Mouse (Mus musculus): Measurements from ENCODE around the gene Phf12.
"Not testable (repeated sequence)": the region's sequence is repeated elsewhere in the genome, so short reads cannot be mapped to it uniquely, and the experiment has no call there.

The Phf12 gene

GRCm38 (mm10) chr11:78031947-78032808, 49.6 kb downstream of the Phf12 start, which contains the start of gene Dhrs13:
Gene Dhrs13 (plus strand): TSS chr11:78032280.
- peak; percentile 84 for DNase-seq (ENCODE audit: low spot score)

DNA sequence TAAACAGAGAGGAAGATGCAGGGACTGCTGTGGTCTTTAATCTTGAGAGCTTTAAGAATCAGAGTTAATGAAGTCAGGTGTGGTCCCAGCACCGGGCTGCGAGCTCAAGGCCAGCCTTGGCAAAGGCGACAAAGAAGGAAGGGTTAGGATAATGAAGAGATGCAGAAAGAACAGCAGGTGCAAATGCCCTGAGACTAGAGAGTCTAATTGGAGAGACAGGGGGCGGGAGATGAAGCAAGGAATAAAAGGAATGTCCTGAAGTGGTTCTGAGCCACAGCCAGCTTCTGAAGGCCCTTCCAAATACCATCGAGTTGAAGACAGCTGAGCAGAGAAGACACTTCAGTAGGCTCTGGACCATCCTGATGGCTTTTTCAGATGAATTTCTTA, 50.2 kb downstream of the Phf12 start:
- DNase-seq (ENCODE audit: low spot score): no peak

- DNase-seq (ENCODE audit: low spot score): no peak
Observed at GRCm38 (mm10) chr11:78033931-78034617, 51.5 kb downstream of the Phf12 start.

GRCm38 (mm10) chr11:78036791-78037190, 54.2 kb downstream of the Phf12 start:
- no peak for DNase-seq (ENCODE audit: low spot score)

DNA sequence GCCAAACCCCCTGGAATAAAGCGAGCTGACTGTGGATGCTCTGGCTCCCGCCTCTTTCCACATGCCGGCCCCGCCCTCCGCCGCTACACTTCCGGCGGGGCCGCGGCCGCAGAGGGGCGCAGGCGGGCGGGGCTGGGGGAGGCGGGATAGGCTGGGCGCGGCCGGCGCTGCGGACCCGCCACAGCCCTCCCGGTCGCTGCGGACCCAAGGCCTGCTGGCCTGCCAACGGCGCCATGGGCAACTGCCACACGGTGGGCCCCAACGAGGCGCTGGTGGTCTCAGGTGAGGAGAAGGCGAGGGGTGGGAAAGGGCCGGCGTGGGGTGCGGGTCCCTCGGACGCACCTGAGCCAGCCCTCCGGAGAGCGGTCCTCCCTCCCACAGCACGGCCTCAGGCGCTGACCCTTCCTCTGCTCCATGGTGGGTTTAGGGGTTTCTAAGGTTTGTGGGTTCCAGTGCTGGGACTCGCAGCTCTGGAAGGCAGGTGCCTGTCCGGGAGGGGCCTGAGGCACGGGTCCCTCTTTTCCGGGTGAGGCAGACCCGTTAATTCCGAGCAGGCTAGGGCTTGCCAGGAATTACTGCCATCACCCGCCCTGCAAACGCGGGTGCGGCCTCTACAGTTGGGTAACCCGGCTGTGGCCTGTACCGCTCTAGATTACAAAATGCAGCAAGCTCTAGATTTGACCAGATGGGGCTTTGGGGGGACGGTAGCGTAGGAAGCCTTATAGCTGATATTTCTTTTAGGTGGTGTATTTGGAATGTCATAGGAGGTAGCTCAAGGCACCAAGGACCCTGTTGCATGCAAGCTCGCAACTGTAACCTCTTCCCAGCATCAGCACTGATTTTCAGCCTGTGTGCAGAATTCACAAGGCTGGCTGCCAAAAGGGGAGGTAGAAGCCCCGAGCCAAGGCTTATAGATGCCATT, 55.5 kb downstream of the Phf12 start, which contains the start of gene Flot2:
Gene Flot2 (plus strand): TSS at position 101 of the 922 bp plus-strand sequence.
- DNase-seq (ENCODE audit: low spot score): no peak

GRCm38 (mm10) chr11:78040878-78041277, 58.3 kb downstream of the Phf12 start:
- DNase-seq (ENCODE audit: low spot score): no peak

DNA sequence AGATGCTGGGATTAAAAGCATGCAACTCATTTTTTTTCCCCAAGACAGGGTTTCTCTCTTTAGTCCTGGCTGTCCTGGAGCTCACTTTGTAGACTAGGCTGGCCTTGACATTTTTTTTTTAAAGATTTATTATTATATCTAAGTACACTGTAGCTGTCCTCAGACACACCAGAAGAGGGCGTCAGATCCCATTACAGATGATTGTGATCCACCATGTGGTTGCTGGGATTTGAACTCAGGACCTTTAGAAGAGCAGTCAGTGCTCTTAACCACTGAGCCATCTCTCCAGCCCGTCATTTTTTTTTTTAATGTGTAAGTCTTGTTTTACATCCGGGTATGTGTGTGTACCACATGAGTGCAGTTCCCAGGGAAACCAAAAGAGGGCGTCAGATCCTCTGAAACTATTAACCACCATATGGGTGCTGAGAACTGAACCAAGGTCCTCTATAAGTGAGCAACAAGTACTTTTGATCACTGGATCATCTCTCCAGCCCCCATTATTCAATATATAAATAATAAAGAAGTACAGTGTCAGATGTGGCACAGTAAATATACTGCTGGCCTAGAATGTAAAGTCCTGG, 59.8 kb downstream of the Phf12 start:
- DNase-seq (ENCODE audit: low spot score): not testable (repeated sequence)

DNA sequence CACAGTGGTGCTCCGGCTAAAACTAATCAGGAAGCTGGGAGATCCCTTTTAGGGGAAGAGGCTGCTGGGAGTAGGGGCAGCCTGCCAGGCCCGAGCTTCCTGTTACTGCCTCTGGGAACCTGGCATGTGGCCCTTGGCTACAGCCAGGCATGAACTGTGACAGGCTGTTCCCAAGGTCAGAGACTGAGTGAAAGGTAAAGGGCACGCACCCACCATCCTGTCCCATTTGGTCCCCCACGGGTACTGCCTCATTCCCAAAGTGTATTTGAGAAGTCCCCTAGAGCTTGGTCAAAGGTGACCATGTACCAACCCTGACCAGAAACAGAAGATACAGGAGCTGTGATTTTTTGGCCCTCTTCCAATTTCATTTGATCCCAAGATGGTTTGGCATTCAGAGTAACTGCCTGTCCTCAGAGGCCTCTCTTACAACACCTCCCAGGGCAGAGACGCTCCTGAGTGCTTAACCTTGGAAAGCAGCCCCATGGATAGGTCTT, 62.3 kb downstream of the Phf12 start:
- peak; percentile 52 for DNase-seq (ENCODE audit: low spot score)

DNA sequence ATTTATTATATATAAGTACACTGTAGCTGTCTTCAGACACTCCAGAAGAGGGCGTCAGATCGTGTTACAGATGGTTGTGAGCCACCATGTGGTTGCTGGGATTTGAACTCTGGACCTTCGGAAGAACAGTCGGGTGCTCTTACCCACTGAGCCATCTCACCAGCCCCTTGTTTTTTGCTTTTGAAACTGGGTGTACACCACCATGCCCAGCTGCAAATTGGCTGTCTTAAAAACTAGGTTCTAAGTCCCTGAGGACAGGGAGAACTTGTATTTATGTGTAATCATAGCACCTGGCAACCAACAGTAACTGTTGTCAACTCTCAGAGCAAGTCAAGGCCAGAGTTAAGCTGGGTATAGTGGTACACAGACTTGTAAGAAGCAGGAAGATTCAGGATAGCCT, 66.1 kb downstream of the Phf12 start:
- not testable (repeated sequence) for DNase-seq (ENCODE audit: low spot score)

GRCm38 (mm10) chr11:78053078-78053477, 70.5 kb downstream of the Phf12 start:
- no peak for DNase-seq (ENCODE audit: low spot score)

GRCm38 (mm10) chr11:78056946-78057345, 74.4 kb downstream of the Phf12 start:
- no peak for DNase-seq (ENCODE audit: low spot score)

GRCm38 (mm10) chr11:78059833-78060757, 77.5 kb downstream of the Phf12 start:
- peak; percentile 66 for DNase-seq (ENCODE audit: low spot score)

DNA sequence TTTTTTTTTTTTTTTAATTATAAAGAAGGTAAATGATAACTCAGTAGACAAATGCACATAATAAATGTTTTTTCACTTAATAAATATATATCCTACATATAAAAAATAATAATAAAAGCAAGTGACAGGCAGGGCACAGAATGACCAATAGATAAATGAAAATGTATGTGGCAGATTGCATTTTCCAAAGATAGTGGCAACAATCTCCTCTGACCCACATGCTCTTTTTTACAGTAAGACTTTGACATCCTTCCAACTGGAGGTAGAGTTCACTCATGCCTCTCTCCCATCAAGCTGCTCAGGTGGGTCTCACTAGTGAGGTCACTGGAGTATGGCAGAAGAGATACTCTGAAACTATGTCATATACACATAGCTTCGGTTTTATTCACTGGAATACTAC, 80.0 kb downstream of the Phf12 start:
- DNase-seq (ENCODE audit: low spot score): no peak

- no peak for DNase-seq (ENCODE audit: low spot score)
Observed at GRCm38 (mm10) chr11:78065906-78066305, 83.4 kb downstream of the Phf12 start.

- no peak for DNase-seq (ENCODE audit: low spot score)
Observed at GRCm38 (mm10) chr11:78066641-78067040, 84.1 kb downstream of the Phf12 start.

- no peak for DNase-seq (ENCODE audit: low spot score)
Observed at GRCm38 (mm10) chr11:78067566-78067965, 85.0 kb downstream of the Phf12 start.

DNA sequence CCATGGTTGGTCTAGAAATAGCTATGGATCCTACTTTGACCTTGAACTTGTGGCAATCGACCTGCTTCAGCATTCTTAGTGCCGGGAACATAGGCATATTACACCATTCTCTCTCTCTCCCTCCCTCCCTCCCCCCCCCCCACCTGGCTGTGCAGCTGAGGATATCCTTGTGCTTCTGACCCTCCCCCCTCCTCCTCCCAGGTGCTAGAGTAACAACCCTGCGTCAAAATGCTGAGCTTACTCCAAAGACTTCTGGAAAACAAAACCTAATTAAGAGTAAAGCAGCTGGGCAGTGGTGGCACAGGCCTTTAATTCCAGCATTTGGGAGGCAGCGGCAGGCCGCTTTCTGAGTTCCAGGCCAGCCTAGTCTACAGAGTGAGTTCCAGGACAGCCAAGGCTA, 86.6 kb downstream of the Phf12 start:
- no peak for DNase-seq (ENCODE audit: low spot score)

DNA sequence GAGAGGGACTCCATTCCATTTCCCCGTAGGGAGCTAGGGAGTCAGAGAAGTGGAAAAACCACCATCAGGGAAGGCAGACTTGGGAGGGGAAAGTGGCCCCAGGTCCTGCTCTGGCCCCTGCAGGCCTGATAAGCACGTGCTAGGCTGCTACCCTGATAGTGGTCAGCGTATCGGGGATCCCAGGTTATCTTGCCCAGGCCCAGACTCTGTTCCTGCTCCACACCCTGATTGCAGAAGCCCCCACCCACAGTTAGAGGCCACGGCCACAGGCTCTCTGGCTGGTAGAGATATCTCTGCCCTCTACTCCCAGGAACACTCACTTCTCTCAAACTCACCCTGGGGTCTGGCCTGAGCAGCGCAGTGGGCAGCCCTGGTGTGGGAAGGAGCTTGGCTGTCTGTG, 87.1 kb downstream of the Phf12 start:
- DNase-seq (ENCODE audit: low spot score): no peak

- no peak for DNase-seq (ENCODE audit: low spot score)
Observed at GRCm38 (mm10) chr11:78071938-78072337, 89.4 kb downstream of the Phf12 start.

DNA sequence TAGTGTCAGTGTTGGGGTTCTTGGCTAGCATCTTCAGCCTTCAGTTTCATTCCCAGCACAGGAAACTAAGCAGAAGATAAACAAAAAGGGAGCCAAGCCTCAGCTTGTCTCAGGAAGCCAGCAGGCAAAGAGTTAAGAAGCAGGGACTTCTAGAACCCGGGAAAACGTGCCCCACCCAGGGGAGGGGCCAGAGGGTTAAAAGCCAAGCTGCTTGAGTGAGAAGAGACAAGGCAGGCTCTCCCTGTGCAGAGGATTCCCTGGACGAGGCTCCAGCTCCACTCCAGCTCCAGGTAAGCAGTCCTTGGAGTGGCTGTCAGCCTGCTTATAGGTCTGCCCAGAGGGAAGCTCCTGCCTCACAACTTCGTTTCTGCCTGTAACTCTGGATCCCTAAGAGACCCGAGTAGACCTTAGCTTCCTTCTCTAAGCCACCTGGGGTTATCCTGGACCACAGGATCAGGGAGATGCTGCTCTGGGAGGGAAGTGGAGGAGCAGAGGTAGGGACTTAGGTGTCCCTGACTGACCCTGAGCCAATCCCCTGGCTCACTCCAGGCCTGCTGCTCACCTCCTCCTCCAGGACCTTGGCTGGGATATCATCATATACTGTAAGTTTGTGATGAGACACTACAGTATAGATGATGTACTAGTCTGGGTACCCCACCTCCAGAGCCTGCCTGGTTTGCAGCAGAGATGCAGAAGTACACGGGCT, 90.0 kb downstream of the Phf12 start:
- no peak for DNase-seq (ENCODE audit: low spot score)

Measured in layer of hippocampus, adult 11-12 months (tissue).